Mouse (Mus musculus) bone marrow macrophage, adult 2 months (primary cell): ENCODE data around the gene Slc35c1. TPM values are rescaled to one million over a fixed set of nuclear protein-coding genes. Genes with fewer than 3 reads are reported as not detected.

Experiments
- H3K27ac ChIP-seq: 2 replicates; pipeline ENCODE4 v1.5.1; 2012; ENCODE audit warnings: low read depth, low read length; ENCODE audit not compliant: insufficient read depth
- H3K4me1 ChIP-seq: 2 replicates; pipeline ENCODE4 v1.6.1; 2012; ENCODE audit warnings: low read length; ENCODE audit not compliant: control insufficient read depth, insufficient read depth
- H3K4me3 ChIP-seq: 2 replicates; pipeline ENCODE4 v1.5.1; 2012; ENCODE audit warnings: mild to moderate bottlenecking, low read length, moderate library complexity; ENCODE audit not compliant: insufficient read depth
- CTCF ChIP-seq: IDR thresholded peaks from 2 replicates; pipeline ENCODE4 v1.5.1; 2012; ENCODE audit warnings: low read depth, mild to moderate bottlenecking, low read length, moderate library complexity
- POLR2A ChIP-seq: IDR thresholded peaks from 2 replicates; pipeline ENCODE4 v1.6.1; 2012; ENCODE audit warnings: mild to moderate bottlenecking, low read depth, low read length, borderline replicate concordance
- polyA plus RNA-seq: library from polyadenylated mRNA; stranded (reverse); fragments of >200 nt; gene quantifications from 2 replicates; pipeline ENCODE4 v1.2.4, GENCODE M21; 2012; ENCODE audit not compliant: missing spikeins, insufficient read depth, insufficient read length

Slc35c1 gene
- polyA plus RNA-seq, 1 experiment = 27.4 TPM

GRCm38 (mm10) chr2:92404737-92405136 is 55.6 kb downstream of the Slc35c1 start:
- Histone ChIP-seq H3K4me3 (no peak overlapping the region), H3K4me1 (0 out of 2 replicates have a peak, but pooled peaks cover 2% of the 10 kb centered on the region), H3K27ac (no peak overlapping the region)
- no peak for TF ChIP-seq CTCF
- no peak for TF ChIP-seq POLR2A

- TF ChIP-seq POLR2A (no peak), CTCF (no peak)
- Histone ChIP-seq H3K4me1 (0 out of 2 replicates have a peak, but pooled peaks cover 2% of the 10 kb centered on the region), H3K27ac (no peak overlapping the region), H3K4me3 (no peak overlapping the region)
Observed at GRCm38 (mm10) chr2:92403776-92404319, 56.5 kb downstream of the Slc35c1 start.

Other genes starting within 250 kb of the Slc35c1 start
- 14.3 and 17.7 TPM in 2 replicates for gene Pex16, start 85.9 kb downstream of the Slc35c1 start, polyA plus RNA-seq
- gene Large2, start 85.7 kb downstream of the Slc35c1 start, polyA plus RNA-seq = not detected in 2 replicates
- gene 1700029I15Rik, start 78.0 kb downstream of the Slc35c1 start, polyA plus RNA-seq = 1.1 and 1.7 TPM in 2 replicates
- gene Mapk8ip1, start 59.3 kb downstream of the Slc35c1 start, polyA plus RNA-seq = 0.25 TPM in 1 of 2 replicates, not detected in the other
- 5.4 and 5.8 TPM in 2 replicates for gene Cry2, start 26.5 kb downstream of the Slc35c1 start, polyA plus RNA-seq
- gene Chst1, start 139.2 kb upstream of the Slc35c1 start, polyA plus RNA-seq = 1.6 and 1.7 TPM in 2 replicates